Mouse (Mus musculus): ENCODE data around the gene Hoxd10. TPM values are rescaled to one million over a fixed set of nuclear protein-coding genes. Genes with fewer than 3 reads are reported as not detected.

Hoxd10 gene
- total RNA-seq, 1 experiment from 2014 or later: not detected

DNA sequence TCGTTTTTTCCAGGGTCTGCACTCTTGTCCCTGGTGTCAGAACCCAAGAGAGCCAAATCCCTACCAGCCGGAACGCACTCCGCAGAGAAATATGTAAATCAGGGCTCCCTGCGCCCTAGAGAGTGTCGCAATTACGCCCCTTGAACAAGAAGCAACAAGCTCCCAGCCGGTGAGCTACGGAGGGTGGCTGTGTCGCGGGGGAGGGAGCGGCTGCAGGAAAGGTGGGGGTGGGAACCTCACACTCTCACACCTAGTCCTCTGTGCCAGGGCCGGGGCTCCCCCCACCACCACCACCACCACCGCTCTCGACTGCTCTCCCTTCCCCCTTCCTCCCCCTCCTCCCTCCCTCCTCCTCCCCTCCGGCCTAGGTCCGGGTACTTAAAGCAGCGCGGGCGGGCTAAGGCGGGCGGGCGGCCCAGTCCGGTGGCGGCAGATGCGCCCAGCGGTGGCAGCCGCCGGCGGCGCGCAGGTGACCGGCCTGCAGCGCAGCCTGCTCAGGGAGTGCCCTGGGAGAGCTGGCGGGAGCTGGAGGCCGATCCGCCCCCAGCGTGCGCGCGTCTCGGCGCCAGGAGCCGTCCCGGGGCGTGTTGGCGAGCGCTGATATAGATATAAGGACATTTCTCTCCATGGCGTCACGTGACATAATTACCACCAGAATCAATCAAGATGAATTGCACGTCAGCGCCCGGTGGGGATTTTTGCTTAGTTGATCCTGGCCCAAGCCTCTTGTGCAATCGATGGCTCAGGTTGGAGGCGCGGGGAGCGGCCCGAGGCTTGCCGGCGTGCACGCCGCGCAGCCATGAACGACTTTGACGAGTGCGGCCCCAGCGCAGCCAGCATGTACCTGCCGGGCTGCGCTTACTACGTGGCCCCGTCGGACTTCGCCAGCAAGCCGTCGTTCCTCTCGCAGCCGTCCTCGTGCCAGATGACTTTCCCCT, 9.9 kb upstream of the Hoxd10 start:
- DNase-seq: no peak

DNA sequence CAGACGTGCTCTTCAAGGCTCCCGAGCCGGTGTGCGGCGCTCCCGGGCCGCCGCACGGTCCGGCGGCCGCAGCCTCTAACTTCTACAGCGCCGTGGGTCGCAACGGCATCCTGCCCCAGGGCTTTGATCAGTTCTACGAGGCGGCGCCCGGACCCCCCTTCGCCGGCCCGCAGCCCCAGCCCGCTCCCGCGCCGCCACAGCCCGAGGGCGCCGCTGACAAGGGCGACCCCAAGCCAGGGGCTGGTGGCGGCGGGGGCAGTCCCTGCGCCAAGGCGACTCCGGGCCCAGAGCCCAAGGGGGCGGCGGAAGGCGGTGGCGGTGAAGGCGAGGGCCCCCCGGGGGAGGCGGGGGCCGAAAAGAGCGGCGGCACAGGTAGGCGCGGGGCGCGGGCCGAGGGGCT, 8.9 kb upstream of the Hoxd10 start:
- no peak for DNase-seq

DNA sequence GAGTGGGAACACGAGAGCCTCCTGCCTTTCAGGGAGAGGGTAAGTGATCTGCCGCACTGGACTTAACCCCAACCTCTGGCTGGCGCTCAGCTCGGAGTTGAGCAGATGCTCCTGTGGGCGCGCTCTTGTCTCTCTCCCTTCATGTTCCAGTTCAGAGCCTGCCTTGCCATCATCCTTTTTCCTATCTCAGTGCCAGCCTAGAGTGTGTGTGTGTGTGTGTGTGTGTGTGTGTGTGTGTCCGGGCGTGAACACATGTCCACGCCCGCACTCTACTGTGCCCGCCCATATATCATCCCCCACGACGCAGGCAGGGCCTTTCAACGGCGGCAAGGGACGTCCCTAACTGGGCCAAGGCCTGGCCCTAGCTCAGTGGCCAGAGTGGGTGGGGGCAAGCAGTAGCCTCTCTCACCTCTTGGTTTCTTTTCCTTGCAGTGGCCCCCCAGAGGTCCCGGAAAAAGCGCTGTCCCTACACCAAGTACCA, 8.2 kb upstream of the Hoxd10 start:
- DNase-seq: no peak

DNA sequence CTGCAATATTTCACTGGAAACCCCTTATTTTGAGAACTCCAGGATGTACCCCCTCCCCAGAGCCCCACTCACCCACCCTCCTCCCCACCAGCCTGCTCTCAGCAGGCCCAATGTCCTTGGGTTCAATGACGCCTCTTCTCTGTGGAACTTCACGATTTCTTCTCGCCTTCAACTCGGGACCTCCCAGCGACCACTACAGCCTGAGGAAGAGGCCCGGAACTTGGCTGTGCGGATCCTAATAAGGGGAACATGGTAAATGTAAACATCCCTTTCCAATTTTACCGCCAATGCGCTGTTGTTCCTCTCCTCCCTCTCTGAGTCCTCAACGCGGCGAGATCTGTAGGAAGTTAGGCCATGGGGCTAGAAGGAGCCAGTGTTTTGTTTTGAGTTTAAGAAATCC, 7.6 kb upstream of the Hoxd10 start:
- no peak for DNase-seq

DNA sequence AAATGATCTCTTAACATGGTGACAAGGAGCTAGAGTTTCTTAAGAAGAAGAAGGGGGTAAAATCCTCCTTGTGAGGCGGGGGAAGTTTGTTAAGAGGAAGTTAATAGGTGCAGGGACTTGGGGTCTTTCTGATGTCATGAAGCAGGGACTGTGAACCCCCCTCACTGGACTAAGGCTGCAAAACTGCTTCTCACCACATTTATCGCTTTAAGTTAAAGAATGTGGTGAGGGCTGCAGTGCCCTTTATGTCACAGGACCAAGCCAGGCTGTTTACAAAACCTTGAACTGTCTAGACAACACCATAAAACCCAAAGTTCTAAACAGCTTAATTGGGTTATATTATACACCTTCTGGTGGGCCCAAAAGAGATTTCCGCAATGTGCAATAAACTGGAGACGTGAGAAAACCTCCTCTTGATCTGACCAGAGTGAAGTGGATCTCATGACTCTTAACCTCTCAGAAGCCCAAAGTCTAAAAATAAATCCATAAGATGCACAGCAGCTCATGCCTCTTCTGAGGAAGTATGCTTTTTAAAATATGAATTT, 6.6 kb upstream of the Hoxd10 start:
- no peak for DNase-seq

DNA sequence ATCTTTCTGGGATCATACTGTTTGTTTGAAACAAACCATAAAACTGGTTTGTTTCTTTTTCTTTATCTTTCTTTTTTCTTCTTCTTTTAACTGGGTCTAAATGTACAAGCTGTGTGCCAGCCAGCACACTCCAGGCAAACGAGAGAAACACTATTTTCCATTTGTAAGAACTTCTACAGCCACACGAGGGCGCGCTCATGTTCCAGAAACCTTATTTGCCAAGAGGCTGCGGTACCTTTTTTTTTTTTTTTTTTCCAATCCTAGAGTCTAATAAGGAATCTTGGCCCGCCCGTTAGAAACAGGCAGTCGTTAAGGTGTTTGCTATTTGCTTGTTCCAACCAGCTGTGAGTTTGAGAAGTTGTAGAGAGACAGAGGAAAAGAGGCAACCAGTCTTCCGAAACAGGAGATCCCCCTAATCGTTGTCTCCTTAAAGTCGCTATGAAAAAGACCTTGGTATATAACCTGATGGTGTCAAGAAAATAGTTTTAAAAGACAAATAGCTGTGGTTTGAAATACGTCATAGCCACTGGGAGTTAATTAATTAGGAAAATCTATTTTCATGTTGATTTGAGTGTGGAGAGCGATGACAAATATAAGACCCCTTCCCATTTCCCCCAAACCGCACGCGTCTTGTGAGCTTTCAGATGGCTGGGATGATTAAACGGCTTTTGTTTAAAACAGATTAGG, 5.3 kb upstream of the Hoxd10 start:
- DNase-seq: peak; percentile 79

DNA sequence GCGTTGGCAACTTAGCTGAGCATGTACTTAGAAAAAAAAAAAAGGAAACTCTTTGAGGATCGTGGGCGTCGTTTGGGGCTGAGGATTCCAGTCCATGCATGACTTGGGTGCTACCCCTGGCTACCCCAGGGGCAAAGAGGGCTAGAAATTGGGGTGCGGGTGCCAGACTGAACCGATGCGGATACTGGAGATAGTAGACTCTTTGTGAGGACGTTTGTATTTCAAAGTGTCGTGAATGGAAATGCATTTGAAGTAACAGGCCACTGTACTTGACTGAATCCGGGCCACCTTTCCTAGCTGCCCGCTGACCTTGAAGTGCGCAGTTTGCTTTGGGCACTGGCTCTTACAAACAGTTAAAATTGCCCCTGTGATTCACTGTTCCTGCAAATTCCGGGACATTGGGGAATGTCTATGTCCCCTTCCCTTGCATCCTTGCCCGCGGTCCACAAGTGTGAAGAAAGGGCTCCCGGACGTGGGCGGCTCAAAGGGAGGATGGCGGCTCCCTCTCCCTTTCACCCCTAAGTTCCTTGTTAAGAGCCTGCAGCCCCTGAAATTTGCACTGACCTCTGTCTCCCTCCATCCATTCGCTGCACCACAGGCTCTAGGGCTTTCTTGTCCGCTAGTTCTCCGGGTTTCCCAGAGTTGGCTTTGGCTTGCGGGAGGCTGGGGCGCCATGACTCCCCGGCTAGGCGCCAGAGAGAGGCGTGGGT, 4.6 kb upstream of the Hoxd10 start:
- no peak for DNase-seq

DNA sequence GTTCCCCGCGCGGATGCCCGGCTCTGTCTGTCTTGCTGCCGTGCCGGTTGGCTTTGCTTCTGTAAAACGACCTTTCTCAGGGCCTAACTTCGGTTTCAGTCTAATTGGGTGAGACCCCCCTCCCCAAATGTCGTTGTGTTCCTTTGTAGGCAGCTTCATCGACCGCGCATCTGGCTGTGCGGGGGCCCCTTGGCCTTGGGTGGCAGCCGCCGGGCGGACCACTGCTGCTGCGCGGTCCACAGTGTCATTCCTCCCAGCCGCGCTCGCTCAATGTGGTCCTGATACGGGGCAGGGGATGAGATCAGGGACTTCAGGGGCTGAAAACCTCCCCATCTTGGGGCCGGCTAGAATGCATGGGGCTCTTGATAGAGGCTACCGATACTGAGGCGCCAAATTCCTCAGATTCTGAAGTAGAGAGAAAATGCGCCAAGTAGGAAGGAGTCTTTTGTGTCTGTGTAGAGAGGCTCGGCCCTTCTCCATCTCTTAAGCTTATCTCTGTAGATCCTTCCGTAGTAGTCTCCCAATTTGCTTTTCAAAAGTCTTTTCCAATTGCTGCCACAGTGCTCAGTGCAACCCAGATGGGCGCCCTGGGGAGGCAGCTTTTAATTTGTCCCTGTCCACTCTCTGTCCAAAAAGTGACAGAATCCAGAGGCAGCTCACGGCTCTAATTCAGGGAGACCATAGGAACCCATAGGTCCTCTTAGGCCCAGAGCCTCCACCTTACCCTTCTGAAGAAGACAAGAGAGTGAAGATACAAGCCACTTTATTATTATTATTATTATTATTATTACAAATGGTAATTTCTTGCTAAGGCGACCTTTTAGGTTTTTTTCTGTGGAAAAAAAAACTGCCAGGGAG, 3.8 kb upstream of the Hoxd10 start:
- peak; percentile 4 for DNase-seq

DNA sequence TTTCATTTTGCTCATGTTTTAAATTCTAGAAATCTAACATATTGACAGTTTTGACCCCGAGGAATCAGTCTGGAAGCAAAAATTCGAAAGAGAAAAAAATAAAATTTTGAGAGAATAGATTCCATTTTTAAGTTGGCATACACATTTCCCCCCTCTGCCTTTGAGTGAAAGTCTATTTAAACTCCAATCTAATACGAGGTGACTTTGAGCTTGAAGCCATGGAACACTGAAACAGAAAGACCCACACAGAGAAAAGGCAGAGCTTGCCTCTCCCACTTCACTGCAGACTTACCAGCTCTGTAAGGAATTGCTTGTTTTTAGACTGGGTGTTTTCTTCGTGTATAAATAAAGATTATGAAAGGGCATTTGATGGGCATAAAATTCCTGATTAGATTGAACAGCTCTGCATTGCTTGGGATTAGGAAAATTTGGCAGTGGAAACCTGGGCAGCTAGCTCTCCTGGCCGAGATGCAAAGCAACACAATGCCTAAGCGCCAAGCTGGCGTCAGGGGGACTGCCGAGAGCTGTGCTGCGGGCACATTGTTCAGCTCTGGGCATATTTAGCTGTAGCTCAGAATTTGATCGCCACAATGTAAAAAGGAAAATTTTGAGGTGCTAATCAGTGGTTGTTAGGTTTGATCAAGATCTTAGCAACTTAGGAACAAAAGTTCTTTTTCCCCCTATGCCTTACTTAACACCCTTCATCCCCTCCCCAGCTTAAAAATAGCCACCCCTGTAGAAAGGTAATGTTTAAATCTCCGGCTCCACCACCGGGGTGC, 2.7 kb upstream of the Hoxd10 start:
- DNase-seq: peak; percentile 3

DNA sequence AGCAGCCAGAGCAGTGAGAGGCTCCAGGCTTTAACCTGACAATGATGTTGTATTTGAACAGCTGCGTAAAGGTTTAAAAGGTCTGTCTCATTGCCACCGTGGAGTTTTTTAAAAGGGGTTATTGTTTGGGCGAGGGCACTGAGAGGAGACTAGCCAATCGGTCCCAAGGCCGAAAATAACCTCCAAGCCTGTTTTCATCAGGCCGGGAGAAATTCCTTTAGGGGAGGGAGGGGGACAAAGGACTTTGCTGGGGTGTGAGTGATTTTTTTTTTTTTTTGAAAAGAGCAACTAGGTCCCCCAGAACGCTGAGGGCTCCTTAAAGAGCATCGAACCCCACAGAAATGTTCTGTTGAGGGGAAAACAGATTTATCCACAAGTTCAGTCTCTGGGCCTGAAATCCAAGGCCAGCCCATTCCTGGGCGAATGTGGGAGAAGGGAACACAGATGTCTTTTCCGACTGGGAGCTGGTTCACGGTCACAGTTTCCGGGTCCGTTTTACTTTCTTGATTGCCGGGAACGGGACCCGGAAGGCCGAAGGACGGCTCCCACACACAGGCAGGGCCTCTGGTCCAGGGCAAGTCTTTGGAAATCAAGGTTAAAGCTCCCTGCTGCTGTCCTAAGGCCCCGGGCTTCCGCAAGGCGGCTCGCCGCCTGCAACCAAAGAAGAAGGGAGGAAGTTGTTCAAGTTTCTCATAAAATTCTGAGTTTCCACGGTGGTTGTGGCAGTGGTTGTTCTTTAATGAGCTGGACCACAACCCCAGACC, 2.0 kb upstream of the Hoxd10 start:
- peak; percentile 3 for DNase-seq

DNA sequence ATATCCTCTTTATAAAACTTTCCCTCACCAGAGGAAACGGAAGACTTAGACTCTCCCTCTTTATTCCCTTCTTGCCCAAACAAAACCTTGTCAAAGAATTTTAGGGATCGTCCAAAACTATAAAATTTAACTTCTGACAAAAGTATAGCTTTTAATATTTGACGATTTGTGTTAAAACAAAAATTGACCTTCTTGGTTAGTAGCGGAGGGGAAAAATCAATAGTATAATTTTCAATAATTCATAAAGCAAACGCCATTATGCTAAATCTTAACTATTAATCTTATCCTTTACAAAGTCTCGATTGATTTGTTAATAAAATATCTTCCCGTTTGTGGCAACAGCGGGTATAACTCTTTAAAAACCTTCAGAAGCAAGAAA, 1.4 kb upstream of the Hoxd10 start:
- no peak for DNase-seq

DNA sequence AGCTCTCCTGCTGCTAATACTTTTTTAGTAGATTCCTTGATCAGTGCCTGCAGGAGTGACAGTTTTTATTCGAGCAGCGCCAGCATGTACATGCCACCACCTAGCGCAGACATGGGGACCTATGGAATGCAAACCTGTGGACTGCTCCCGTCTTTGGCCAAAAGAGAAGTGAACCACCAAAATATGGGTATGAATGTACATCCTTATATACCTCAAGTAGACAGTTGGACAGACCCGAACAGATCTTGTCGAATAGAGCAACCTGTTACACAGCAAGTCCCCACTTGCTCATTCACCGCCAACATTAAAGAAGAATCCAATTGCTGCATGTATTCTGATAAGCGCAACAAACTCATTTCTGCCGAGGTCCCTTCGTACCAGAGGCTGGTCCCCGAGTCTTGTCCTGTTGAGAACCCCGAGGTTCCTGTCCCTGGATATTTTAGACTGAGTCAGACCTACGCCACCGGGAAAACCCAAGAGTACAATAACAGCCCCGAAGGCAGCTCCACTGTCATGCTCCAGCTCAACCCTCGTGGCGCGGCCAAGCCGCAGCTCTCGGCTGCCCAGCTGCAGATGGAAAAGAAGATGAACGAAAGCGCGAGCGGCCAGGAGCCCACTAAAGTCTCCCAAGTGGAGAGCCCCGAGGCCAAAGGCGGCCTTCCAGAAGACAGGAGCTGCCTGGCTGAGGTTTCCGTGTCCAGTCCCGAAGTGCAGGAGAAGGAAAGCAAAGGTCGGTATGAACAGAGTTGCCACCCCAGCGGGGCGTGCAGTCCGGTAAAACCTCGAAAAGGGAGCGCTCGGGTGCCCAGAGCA, 477 bp downstream of the Hoxd10 start:
- DNase-seq: no peak

DNA sequence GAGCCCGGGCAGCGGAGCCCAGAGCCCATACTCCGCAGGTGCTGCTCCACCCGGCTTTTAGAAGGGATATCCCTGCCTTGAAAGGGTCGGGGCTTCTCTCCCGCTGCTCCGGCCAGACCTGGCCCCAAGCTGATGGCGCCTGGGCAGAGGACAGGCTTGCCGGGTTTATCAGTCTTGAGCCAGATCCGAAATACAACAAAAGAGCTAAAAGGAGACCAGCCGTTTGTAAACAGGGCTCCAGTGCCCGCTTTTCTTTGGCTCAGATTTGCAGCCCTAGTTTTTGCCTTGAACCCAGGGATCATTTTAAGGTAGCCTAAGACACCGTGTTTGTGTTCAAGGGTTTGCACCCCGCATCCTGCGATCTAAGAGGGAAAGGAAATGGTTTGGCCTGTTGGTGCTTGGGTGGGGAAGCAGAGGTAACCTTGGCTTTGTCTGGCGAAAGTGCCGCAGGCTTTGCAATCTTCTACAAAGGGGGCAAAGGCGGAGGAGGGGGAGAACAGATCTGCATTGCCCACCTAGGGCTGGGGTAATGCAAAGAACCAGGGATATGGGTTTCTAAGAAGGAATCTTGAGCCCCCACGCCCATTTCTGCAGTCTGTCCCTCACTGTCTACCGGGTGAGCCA, 1.2 kb downstream of the Hoxd10 start:
- DNase-seq: no peak

DNA sequence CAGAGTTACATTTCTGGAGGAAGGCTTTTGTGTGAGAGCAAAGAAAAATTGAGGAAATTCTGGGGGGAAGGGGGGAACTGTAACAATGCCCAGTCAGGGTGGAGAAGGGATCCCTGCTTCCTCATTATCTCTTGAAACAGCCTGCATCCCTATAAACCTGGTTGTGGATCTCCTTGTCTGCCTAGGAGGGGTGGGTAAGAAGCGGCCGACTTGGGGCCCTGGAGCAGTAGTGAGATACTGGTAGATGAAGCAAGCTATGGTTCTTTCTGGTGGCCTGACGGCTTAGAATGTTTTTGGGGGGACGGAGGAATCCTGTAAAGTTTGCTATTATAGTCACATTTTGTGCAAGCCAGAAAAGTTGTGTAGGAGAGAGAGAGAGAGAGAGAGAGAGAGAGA, 1.7 kb downstream of the Hoxd10 start:
- DNase-seq: no peak

DNA sequence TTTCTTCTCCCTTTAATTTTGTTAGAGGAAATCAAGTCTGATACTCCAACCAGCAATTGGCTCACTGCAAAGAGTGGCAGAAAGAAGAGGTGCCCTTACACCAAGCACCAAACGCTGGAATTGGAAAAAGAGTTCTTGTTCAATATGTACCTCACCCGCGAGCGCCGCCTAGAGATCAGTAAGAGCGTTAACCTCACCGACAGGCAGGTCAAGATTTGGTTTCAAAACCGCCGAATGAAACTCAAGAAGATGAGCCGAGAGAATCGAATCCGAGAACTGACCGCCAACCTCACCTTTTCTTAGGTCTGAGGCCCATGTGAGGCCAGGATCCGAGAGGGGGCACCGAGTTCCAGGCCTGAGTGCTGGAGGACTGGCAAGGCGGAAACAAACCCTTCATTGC, 2.3 kb downstream of the Hoxd10 start:
- DNase-seq: no peak

DNA sequence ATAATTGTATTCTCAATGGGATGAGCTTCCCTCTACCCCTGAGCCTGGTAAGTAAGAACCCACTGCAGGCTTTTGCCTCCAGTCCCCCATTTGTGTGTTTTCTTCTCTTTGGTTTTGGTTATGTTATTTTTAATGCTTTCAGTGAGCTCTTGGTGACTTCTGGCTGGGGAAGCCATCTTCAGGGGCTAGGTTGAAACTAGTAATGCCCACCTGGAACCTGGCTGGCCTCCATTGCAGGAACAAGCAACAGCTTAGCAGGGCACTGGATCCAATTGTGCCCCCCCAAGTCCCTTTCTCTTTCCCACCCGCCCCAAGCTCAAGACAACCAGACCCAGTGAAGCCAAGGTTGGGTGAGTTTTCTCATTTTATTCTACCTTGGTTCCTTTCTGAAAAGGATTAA, 3.7 kb downstream of the Hoxd10 start:
- DNase-seq: no peak

DNA sequence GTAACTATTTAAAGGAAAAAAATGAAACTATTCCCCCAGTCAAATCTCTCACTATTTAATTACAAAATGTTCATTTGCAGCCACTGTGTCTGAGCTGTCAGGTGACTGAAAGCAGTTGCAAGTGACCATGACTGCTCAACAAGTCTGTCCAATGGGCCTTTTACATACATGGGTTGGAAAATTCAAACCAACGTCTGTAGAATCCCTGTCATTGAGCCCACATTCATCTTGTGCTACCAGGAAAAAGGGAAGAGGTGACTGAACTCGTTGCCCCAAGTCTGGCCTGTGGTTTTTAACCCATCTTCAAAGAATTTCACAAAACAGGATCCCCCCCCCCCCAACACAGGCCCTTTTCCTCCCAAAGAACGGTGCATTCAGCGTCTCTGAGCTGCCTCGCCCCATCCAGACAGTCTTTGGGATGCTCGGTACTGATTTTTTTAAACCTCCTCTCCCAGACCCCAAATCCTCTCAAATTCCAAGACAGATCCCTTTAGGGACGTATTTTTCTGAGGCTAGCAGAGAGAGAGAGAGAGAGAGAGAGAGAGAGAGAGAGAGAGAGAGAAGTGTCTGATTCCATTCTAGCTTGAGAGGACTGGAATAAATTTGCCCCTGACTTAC, 4.2 kb downstream of the Hoxd10 start:
- DNase-seq: no peak
